Mouse (Mus musculus): ENCODE data around the gene Aprt. TPM values are rescaled to one million over a fixed set of nuclear protein-coding genes. Genes with fewer than 3 reads are reported as not detected.
A peak's percentile ranks its signal among the peaks of the same experiment; 100 is the strongest.

Gene Aprt
- total RNA-seq, 2 experiments from 2014 or later, result 106 to 254 TPM

DNA sequence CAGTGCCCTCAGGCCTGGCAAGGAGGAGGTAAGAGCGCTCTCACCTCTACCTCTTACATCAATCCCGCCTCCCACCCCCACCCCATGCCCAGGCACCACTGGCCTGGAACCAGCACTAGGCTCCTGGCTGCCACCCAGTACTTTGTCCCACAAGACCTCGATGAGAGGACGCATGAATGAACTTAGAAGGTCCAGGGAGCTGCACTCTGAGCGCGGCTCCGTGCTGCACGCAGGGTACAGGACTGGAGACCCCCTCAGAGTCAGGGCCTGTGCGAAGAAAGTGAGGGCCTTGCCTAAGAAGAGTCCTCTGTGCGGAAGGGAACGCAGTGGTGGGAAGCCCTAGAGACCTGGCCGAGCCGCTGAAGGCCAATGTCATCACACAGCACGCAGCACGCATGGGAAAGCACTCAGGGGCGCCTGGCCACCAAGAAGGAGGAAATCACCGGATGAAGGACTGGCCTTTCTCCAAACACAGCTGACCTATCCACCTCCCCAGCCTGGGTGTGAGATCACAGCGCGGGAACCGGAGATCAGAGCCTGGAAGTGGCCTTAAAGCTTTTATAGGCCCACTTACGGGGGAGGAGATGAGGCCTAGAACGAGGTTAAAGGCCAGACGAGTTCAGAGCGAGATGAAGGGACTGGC, 29.8 kb downstream of the Aprt start:
- ATAC-seq (replicated peaks; ENCODE audit: low FRiP score, low TSS enrichment, poor library complexity, severe bottlenecking), result no peak

DNA sequence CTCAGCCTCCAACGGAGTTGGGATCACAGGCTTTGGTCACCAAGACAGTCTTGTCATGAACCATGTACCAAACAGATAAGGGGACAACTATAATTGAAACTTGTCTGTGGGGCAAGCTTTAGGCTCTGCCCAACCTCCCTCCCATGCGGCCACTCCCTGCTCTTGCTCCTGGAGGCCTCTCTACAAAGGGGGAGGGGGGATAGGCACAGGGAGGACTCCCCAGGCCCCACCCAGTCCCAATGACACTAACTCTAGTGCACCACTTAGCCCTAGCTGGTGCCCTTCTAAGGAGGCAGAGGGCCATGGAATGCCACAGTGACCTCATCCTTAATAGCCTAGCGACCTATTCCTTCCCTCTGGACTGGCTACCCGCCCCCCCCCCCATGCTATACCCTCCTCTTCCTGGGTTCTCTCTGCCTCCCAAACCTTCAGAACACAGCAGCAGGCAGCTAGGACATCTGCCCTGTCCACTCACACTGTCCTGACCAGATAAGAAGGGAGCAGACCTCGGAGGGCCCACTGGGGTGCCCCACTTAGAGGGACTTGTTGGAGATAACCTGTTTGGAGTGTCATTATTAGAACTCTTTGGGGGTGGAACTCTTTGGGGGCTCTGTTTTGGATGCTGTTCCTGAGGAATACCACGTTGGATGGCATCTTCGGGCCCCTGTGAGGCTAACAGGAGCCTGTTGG, 30.5 kb downstream of the Aprt start:
- ATAC-seq (replicated peaks; ENCODE audit: low FRiP score, low TSS enrichment, poor library complexity, severe bottlenecking), result peak; percentile 77

DNA sequence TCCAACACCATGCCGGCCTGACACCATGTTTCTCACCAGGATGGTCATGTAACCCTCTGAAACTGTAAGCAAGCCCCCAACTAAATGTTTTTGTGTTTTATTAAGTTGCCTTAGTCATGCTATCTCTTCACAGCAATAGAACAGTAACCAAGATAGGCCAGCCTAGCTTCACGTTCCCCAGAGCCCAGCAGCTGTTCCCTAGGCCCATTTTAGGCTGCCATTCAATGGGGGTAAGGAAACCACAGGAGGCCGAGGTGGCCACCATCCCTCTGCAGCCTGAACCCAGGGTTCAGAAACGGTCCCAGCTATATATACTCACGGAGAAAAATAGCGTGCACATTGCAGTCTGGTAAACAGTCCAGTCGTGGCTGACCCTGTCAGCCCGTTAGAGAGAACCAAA, 32.6 kb downstream of the Aprt start:
- no peak for ATAC-seq (replicated peaks; ENCODE audit: low FRiP score, low TSS enrichment, poor library complexity, severe bottlenecking)

DNA sequence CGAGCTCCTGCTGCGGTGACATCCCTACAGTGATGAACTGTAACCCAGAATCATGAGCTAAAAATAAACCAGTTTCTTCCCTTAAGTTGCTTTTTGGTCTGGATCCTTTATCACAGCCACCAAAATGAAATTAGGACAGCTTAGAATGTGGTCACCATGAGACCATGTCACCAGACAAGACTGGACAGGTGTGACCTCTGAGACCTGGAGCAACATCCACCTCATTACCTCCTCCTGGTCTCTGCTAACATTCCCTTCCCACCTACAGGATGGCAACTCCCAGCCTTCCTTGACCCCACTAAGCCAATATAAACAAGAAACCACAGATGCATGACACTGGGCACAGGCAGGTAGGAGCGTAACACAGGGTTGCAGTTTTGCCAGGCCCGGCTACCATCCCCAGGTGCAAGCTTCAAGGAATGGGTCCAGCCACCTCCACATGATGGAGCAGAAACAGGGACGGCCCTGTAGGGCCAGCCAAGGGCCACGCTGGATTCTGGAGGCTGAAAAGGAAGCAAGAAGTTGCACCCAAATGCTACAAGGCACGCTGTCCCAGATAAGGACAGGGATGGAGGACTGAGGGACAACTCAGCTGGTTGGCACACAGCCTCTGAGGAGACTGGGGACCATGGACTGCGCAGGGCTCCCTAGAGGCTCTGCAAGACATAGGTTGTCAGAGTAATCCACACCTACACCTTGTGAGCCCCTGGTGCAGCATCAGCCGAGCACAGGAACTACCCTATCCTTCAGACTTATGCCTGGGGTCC, 38.2 kb downstream of the Aprt start:
- peak; percentile 62 for ATAC-seq (replicated peaks; ENCODE audit: low FRiP score, low TSS enrichment, poor library complexity, severe bottlenecking)

DNA sequence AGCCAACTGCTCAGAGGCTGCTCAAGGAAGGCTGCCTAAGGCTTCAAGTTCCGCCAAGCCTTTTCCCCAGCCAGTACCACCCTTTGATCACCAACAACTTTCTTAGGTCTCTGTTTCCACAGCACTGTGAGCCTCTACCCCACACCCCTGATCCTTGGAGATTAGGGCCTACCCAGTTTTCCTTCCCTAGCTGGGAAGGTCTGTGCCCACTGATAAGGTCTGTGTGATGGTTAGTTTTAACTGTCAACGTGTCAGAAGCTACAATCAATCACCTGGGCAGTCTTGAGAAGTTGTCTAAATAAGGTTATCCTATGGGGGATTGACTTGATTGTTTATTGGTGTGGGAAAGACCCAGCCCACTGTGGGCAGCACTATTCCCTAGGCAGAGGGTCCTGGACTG, 38.9 kb downstream of the Aprt start:
- ATAC-seq (replicated peaks; ENCODE audit: low FRiP score, low TSS enrichment, poor library complexity, severe bottlenecking), result peak; percentile 88

DNA sequence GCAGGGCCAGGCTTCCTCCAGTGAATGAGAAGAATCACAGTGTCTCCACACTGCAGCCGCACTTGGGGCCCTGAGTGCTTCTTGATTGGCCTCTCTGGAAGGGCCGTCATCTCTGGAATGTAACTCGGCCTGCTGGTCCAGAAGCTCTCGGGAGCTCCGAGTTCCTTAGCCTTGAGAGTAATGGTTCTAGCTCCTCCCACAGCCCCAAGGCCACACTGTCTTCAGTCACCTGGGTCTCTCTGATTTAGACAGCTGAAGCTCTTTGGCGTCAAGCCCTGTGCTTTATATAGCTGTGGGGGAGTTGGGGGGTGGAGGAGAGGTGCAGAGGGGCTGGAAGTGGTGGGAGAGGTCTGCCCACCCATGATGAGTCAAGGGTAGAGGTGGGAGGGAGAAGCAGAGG, 39.7 kb downstream of the Aprt start:
- no peak for ATAC-seq (replicated peaks; ENCODE audit: low FRiP score, low TSS enrichment, poor library complexity, severe bottlenecking)

DNA sequence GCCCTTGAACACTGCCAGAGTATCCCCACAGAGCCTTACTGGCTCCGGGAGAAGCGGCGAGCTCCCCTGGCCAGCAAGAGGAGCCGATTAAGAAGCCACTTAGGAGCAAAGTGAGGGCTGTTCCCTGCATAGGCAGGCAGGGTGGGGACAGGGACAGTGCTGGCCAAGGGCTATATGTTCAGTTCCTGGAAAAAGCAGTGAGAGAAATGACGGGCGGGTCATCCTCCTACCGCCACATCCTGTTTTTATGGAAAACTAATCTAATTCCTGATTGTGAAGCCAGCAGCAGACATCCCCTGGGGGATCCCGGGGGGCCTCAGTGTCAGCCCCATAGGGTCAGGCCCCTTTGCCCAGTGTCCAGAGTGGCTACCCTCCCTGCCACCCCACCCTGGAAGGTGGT, 45.4 kb downstream of the Aprt start:
- no peak; the same call in 1 of the 2 replicates for ATAC-seq (replicated peaks; ENCODE audit: low FRiP score, low TSS enrichment, poor library complexity, severe bottlenecking)

DNA sequence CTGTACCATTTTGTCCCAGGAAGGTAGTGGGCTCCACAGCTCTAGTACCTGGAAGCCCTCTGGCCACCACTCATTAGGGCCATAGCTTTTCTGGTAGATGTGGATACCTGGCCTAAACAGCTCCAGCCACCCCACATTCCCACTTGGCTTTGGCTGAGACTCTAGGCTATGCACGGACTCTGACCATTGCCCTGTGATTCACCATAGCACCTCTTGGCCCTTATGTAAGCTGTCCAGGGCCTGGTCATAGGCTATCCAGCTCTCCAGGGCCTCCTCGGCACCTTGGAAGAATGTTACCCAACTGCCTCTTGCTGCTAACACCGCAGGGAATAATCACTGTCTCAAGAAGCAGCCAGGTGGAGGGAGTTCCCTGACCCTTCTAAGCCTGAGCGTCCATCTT, 47.5 kb downstream of the Aprt start:
- ATAC-seq (replicated peaks; ENCODE audit: low FRiP score, low TSS enrichment, poor library complexity, severe bottlenecking), result no peak

DNA sequence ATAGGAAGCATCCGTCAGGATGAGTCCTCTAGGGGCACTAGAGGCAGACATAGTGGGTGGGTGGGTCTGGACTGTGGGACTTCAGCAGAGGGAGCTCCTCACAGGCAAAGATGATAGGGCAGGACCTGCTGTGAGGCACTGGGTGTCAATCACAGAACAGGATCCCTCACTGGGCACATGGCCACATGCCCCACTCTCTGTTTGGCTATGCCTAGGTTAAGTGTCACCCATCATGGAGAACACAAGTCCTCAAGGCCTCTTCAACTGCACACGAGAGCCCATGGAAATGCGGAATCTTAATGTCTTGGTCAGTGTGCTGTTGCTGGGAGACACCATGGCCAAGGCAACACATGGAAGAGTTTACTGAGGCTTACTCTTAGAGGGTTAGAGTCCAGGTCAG, 48.8 kb downstream of the Aprt start:
- ATAC-seq (replicated peaks; ENCODE audit: low FRiP score, low TSS enrichment, poor library complexity, severe bottlenecking), result no peak

DNA sequence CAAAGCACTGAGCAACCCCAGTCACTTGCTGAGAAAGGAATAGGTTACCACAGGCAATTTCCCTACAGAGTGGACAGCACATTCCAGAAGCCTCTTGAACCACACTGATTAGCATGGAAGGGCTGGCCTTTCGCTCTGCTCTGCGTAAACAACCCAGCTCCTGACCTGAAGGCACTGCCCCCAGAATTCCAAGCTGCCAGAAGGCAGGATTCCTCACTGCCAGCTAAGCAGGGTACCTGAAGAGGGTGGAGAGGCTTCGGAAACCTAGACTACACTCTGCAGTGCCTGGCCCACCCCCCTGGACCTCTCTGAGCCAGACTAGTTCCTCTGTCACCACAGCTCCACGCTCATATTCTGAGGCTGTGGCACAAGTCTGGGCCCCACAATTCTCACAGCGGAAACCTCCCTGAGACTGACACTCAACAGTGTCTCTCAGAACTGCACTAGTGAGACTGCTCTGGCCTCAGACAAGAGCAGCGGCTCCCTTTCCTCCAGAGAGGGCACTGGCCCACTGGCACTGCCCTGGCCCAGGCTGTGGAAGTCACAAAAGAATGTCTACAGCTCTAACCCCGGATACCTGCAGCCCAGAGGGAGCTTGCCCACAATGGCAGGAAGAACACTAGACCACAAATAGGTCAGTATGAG, 50.1 kb downstream of the Aprt start:
- no peak for ATAC-seq (replicated peaks; ENCODE audit: low FRiP score, low TSS enrichment, poor library complexity, severe bottlenecking)

DNA sequence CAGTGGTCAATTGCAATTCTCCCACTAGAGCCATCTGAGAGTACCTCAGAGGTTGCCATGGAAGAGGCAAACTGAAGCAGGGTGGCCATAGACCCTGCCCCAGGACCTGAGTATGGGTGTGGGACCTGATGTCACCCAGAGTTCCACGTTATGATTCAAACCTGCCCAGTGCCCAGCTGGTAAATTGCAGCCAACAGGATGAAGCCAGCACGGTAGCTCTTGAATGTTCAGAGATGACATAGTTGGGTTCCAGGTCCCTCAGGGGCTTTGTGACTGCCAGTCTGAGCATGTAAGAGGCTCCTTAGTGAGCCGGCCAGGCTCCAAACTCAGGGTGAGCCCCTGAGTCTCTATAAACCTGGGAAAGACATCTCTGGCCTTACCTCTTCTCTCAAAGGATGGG, 50.6 kb downstream of the Aprt start:
- no peak for ATAC-seq (replicated peaks; ENCODE audit: low FRiP score, low TSS enrichment, poor library complexity, severe bottlenecking)

DNA sequence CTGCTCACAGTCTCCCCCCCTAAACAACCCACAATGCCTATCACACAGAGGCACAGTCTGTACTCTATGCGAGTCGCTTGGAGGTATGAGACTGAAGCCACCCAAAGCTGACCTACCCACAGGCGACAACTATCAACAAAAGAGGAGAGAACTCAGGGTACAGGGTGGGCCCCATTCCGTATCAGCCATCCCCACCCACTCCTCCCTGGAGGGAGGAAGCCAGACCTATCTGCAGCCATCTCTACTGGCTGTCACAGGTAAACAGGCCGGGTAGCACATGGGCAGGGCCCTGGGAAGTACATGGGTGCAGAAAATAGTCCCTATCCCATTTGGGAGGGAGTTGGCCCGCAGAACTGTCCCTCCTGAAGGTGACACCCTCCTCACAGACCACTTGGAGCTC, 51.7 kb downstream of the Aprt start:
- peak; percentile 50 for ATAC-seq (replicated peaks; ENCODE audit: low FRiP score, low TSS enrichment, poor library complexity, severe bottlenecking)

Other genes with a start within 250 kb of the Aprt start
- gene Trhr2, start 216.2 kb downstream of the Aprt start, total RNA-seq (2014; fragmentation: Nextera tagmentation), result not detected in 2 replicates
- gene Trhr2, start 216.2 kb downstream of the Aprt start, total RNA-seq (2017), result not detected in 2 replicates
- 69.7 and 77.5 TPM in 2 replicates for gene Zc3h18, start 200.3 kb downstream of the Aprt start, total RNA-seq (2014; fragmentation: Nextera tagmentation)
- 81.4 and 93.2 TPM in 2 replicates for gene Zc3h18, start 200.3 kb downstream of the Aprt start, total RNA-seq (2017)
- gene Il17c, start 154.9 kb downstream of the Aprt start, total RNA-seq (2014; fragmentation: Nextera tagmentation), result not detected in 2 replicates
- gene Il17c, start 154.9 kb downstream of the Aprt start, total RNA-seq (2017), result not detected in 2 replicates
- 66.0 and 69.7 TPM in 2 replicates for gene Cyba, start 144.0 kb downstream of the Aprt start, total RNA-seq (2014; fragmentation: Nextera tagmentation)
- 25.4 and 28.7 TPM in 2 replicates for gene Cyba, start 144.0 kb downstream of the Aprt start, total RNA-seq (2017)
- 2.4 and 2.9 TPM in 2 replicates for gene Mvd, start 133.5 kb downstream of the Aprt start, total RNA-seq (2014; fragmentation: Nextera tagmentation)
- gene Mvd, start 133.5 kb downstream of the Aprt start, total RNA-seq (2017), result 0.14 and 1.8 TPM in 2 replicates
- gene Snai3, start 116.2 kb downstream of the Aprt start, total RNA-seq (2014; fragmentation: Nextera tagmentation), result 2.2 TPM in 1 of 2 replicates, not detected in the other
- gene Snai3, start 116.2 kb downstream of the Aprt start, total RNA-seq (2017), result not detected in 2 replicates
- gene Rnf166, start 100.8 kb downstream of the Aprt start, total RNA-seq (2014; fragmentation: Nextera tagmentation), result 33.2 and 37.2 TPM in 2 replicates
- 23.7 and 40.2 TPM in 2 replicates for gene Rnf166, start 100.8 kb downstream of the Aprt start, total RNA-seq (2017)
- 16.4 and 31.6 TPM in 2 replicates for gene Ctu2, start 100.8 kb downstream of the Aprt start, total RNA-seq (2014; fragmentation: Nextera tagmentation)
- 14.8 and 15.7 TPM in 2 replicates for gene Ctu2, start 100.8 kb downstream of the Aprt start, total RNA-seq (2017)
- gene Piezo1, start 25.6 kb downstream of the Aprt start, total RNA-seq (2014; fragmentation: Nextera tagmentation), result 84.0 and 93.5 TPM in 2 replicates
- gene Piezo1, start 25.6 kb downstream of the Aprt start, total RNA-seq (2017), result 31.1 and 31.5 TPM in 2 replicates
- gene Cdt1, start 8.9 kb downstream of the Aprt start, total RNA-seq (2014; fragmentation: Nextera tagmentation), result 133 and 150 TPM in 2 replicates
- 34.5 and 70.6 TPM in 2 replicates for gene Cdt1, start 8.9 kb downstream of the Aprt start, total RNA-seq (2017)
- gene Galns, start 34.6 kb upstream of the Aprt start, total RNA-seq (2014; fragmentation: Nextera tagmentation), result 21.7 and 31.5 TPM in 2 replicates
- 3.8 and 8.2 TPM in 2 replicates for gene Galns, start 34.6 kb upstream of the Aprt start, total RNA-seq (2017)
- 24.4 and 27.7 TPM in 2 replicates for gene Trappc2l, start 34.7 kb upstream of the Aprt start, total RNA-seq (2014; fragmentation: Nextera tagmentation)
- 10.2 and 19.6 TPM in 2 replicates for gene Trappc2l, start 34.7 kb upstream of the Aprt start, total RNA-seq (2017)
- not detected in 2 replicates for gene Pabpn1l, start 45.8 kb upstream of the Aprt start, total RNA-seq (2014; fragmentation: Nextera tagmentation)
- not detected in 2 replicates for gene Pabpn1l, start 45.8 kb upstream of the Aprt start, total RNA-seq (2017)
- gene Cbfa2t3, start 122.2 kb upstream of the Aprt start, total RNA-seq (2014; fragmentation: Nextera tagmentation), result 78.3 and 79.6 TPM in 2 replicates
- gene Cbfa2t3, start 122.2 kb upstream of the Aprt start, total RNA-seq (2017), result 7.8 and 15.4 TPM in 2 replicates
- 9.8 and 14.7 TPM in 2 replicates for gene Acsf3, start 198.6 kb upstream of the Aprt start, total RNA-seq (2014; fragmentation: Nextera tagmentation)
- 5.8 and 9.5 TPM in 2 replicates for gene Acsf3, start 198.6 kb upstream of the Aprt start, total RNA-seq (2017)

Data from megakaryocyte-erythroid progenitor cell, adult 5-6 weeks (primary cell).